Mouse (Mus musculus): Measurements from ENCODE around the gene Ifrd2.

DNA sequence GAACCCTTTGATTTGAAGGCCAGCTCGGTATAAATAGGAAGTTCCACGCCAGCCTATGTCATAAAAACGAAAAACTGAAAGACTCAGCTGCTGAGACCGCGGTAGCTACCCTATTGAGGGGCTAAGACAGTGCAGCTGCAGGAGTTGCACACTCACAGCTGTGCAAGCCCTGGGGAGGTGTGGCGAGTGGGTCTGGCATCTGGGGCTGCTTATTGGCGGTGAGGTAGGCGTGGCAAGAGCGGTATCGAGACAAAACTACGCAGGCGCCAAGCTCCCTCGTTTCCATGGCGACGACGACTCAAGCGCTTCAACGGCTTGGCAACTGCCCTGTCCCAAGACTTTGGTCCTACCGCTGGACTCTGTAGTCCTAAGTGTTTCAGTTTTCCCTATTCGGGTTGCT, 40.4 kb upstream of the Ifrd2 start, which contains the start of gene Zmynd10:
- TF ChIP-seq POLR2A (IDR thresholded peaks at IDR 0.05; ENCODE audit: control insufficient read depth, extremely low read depth, insufficient read depth, low read length, poor library complexity) (0 out of 2 replicates have a peak, but pooled peaks have one; percentile 30), CTCF (IDR thresholded peaks at IDR 0.05; ENCODE audit: borderline replicate concordance, control insufficient read depth, extremely low read depth, insufficient read depth, low read length, poor library complexity) (0 out of 2 replicates have a peak, but pooled peaks have one; percentile 51)

Measured in thymus, adult 2 months (tissue).